Mouse (Mus musculus): ENCODE measurements at regions not wholly inside any gene's neighbourhood (a gene's known extent, or its start where the extent isn't known, plus 50 kb on each side); places are given as distances from the start of the nearest gene placed in this dataset.

DNA sequence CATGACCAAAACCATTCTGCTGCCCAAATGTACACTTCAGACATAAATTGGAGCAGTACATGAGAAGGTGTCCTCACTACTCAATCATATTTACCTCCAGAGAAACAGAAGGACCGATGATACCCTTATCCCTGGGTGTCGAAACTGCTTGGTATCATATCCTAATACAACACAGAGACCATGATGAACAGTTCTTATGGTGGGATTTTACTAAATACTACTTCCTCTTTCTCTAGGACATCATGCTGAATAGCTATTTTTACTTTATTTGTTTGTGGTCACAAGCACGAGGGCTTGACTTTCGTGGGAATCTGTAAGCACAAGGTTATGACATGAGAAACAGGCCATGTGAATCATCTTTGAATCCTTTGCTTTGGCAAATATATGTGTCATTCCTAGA lies 227.7 kb upstream of the Rnd3 start:
- no peak overlapping the region for H3ac ChIP-seq (ENCODE audit: control insufficient read depth, insufficient read length, low read depth)
- no peak for TF ChIP-seq MYOG (IDR thresholded peaks at IDR 0.05; ENCODE audit: control insufficient read depth, extremely low read depth, insufficient read length)
- no peak for TF ChIP-seq MAX (IDR thresholded peaks at IDR 0.05)
- no peak for TF ChIP-seq MYOD1 (IDR thresholded peaks at IDR 0.05; ENCODE audit: control insufficient read depth, insufficient read length, low read depth)
- no peak for TF ChIP-seq CTCF (IDR thresholded peaks at IDR 0.05; ENCODE audit: control insufficient read depth, insufficient read depth, insufficient read length)
- TF ChIP-seq CEBPB (IDR thresholded peaks at IDR 0.05; ENCODE audit: low read depth) = no peak
- no peak for TF ChIP-seq USF1 (IDR thresholded peaks at IDR 0.05; ENCODE audit: low read depth)
- no peak for TF ChIP-seq FOSL1 (IDR thresholded peaks at IDR 0.05; ENCODE audit: insufficient read depth, low read length, poor library complexity, severe bottlenecking)

DNA sequence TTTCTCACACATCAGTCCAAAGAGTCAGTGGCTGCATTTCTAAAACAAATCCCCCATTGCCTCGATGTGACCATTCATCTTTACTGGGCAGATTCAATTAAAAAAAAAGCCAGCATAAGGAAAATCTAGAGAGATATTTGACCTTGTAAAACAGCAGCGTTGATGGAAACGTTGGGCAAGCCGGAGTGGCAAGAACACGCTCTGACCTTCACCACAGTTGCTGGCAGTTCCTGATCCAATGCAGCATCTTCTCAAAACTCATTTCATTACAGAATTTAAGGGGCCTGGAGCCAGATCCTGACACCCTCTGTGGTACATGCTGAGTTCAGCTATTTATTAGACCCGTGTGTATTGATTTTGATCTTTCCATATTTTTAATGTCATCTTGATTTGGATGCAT lies 225.7 kb upstream of the Rnd3 start:
- Histone ChIP-seq H3K79me2 (ENCODE audit: control insufficient read depth, insufficient read depth) (no peaks in the 10 kb centered on the region), H3ac (ENCODE audit: control insufficient read depth, insufficient read length, low read depth) (no peak overlapping the region), H3K27me3 (ENCODE audit: control insufficient read depth, insufficient read depth, insufficient read length) (no peaks in the 10 kb centered on the region), H3K36me3 (ENCODE audit: control insufficient read depth, insufficient read depth) (no peaks in the 10 kb centered on the region), H3K79me3 (ENCODE audit: low read depth) (no peaks in the 10 kb centered on the region), H3K4me3 (ENCODE audit: insufficient read depth, poor library complexity, severe bottlenecking) (no peak overlapping the region)
- TF ChIP-seq MYOD1 (IDR thresholded peaks at IDR 0.05; ENCODE audit: control insufficient read depth, insufficient read length, low read depth) (no peak), FOSL1 (IDR thresholded peaks at IDR 0.05; ENCODE audit: insufficient read depth, low read length, poor library complexity, severe bottlenecking) (no peak), CEBPB (IDR thresholded peaks at IDR 0.05; ENCODE audit: low read depth) (no peak), MAX (IDR thresholded peaks at IDR 0.05) (no peak), MYOG (IDR thresholded peaks at IDR 0.05; ENCODE audit: control insufficient read depth, extremely low read depth, insufficient read length) (no peak), USF1 (IDR thresholded peaks at IDR 0.05; ENCODE audit: low read depth) (no peak), CTCF (IDR thresholded peaks at IDR 0.05; ENCODE audit: control insufficient read depth, insufficient read depth, insufficient read length) (no peak)

More for the DNA sequence above, 227.7 kb upstream of the Rnd3 start:
- Histone ChIP-seq H3K27me3 (ENCODE audit: control insufficient read depth, insufficient read depth, insufficient read length) (no peaks in the 10 kb centered on the region), H3K36me3 (ENCODE audit: control insufficient read depth, insufficient read depth) (no peaks in the 10 kb centered on the region), H3K79me3 (ENCODE audit: low read depth) (no peaks in the 10 kb centered on the region), H3K4me3 (ENCODE audit: insufficient read depth, poor library complexity, severe bottlenecking) (no peak overlapping the region), H3K79me2 (ENCODE audit: control insufficient read depth, insufficient read depth) (no peaks in the 10 kb centered on the region)

DNA sequence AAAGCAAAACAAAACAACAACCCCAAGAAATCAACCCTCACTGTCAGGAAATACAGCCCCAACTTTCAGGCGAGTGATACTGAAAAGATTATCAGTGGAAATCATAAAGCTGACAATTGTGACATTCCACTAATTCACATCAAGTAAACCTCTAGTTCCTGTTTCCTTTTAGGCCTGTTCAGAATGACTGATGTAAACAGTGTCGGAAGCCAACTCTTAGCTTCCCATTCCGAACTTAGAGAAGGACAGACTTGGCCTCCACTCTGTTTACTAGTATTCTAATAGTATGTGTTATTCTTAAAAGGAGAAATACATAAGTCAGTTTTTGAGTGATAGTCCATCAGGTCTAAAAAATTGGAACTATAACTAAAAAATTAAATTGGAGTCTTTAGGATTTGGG lies 223.9 kb upstream of the Rnd3 start:
- Histone ChIP-seq H3K79me2 (ENCODE audit: control insufficient read depth, insufficient read depth) (no peaks in the 10 kb centered on the region), H3K36me3 (ENCODE audit: control insufficient read depth, insufficient read depth) (no peaks in the 10 kb centered on the region), H3K79me3 (ENCODE audit: low read depth) (no peaks in the 10 kb centered on the region), H3ac (ENCODE audit: control insufficient read depth, insufficient read length, low read depth) (no peak overlapping the region), H3K27me3 (ENCODE audit: control insufficient read depth, insufficient read depth, insufficient read length) (no peaks in the 10 kb centered on the region), H3K4me3 (ENCODE audit: insufficient read depth, poor library complexity, severe bottlenecking) (no peak overlapping the region)
- no peak for TF ChIP-seq CEBPB (IDR thresholded peaks at IDR 0.05; ENCODE audit: low read depth)
- no peak for TF ChIP-seq FOSL1 (IDR thresholded peaks at IDR 0.05; ENCODE audit: insufficient read depth, low read length, poor library complexity, severe bottlenecking)
- no peak for TF ChIP-seq MYOD1 (IDR thresholded peaks at IDR 0.05; ENCODE audit: control insufficient read depth, insufficient read length, low read depth)
- TF ChIP-seq USF1 (IDR thresholded peaks at IDR 0.05; ENCODE audit: low read depth) = no peak
- no peak for TF ChIP-seq CTCF (IDR thresholded peaks at IDR 0.05; ENCODE audit: control insufficient read depth, insufficient read depth, insufficient read length)
- no peak for TF ChIP-seq MAX (IDR thresholded peaks at IDR 0.05)

DNA sequence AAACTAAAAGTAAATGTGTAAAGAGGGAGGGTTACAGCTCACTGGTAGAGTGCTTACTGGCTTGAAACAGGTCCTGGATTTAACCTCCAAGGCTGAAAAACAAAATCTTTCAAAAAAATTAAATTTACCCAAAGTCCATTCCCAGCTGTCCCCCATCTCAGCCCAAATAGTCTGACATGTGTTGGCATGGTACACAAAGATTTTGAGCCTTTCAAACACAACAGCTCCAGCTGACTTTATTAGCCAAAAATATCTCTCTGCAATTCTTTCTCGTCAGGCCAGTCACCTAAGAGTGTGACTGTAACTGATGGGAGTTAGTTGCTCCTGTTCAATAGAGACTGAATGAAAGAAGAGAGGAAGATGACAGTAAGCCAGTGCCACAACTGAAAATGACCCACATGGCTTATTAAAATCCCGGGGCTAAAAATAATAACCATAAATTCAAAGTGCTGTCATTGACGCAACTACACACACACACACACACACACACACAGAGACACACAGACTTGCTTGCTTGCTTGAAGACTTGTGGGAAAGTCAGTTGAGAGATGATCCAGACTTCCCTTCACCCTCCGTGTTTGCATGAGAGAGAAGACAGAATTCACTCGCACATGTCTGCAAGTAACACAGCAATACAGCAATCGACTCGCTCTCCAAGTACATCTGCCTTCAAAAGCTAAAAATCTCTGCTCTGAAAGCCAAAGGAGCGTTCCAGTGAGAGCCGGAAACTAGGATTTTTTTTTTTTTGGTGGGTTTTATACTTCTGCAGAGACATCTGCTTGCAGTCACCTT lies 214.1 kb upstream of the Rnd3 start:
- TF ChIP-seq MYOD1 (IDR thresholded peaks at IDR 0.05; ENCODE audit: control insufficient read depth, insufficient read length, low read depth) = no peak
- Histone ChIP-seq H3K4me3 (ENCODE audit: insufficient read depth, poor library complexity, severe bottlenecking) (no peak overlapping the region), H3K79me3 (ENCODE audit: low read depth) (no peaks in the 10 kb centered on the region), H3K79me2 (ENCODE audit: control insufficient read depth, insufficient read depth) (no peaks in the 10 kb centered on the region), H3ac (ENCODE audit: control insufficient read depth, insufficient read length, low read depth) (no peak overlapping the region), H3K27me3 (ENCODE audit: control insufficient read depth, insufficient read depth, insufficient read length) (no peaks in the 10 kb centered on the region), H3K36me3 (ENCODE audit: control insufficient read depth, insufficient read depth) (no peaks in the 10 kb centered on the region)

DNA sequence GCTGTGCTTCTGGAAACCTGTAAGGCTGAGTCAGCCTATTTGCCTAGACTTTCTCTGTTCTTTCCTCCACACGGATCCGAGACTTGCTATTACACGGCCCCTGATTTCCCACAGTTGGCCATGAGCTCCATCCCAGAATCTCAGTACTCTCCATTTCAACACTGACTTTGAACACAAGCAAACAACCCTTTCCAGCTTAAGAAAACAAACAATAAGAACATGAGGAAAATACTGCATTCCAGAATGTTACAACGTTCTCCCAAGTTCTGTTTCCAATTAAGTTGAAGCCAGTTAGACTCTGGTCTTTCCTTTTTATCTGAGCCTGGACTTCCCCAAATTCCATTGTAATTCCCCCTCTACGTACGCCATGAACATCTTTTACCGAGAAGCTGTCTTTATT lies 206.4 kb upstream of the Rnd3 start:
- Histone ChIP-seq H3K79me3 (ENCODE audit: low read depth) (no peaks in the 10 kb centered on the region), H3ac (ENCODE audit: control insufficient read depth, insufficient read length, low read depth) (no peak overlapping the region), H3K27me3 (ENCODE audit: control insufficient read depth, insufficient read depth, insufficient read length) (no peaks in the 10 kb centered on the region), H3K36me3 (ENCODE audit: control insufficient read depth, insufficient read depth) (no peaks in the 10 kb centered on the region), H3K79me2 (ENCODE audit: control insufficient read depth, insufficient read depth) (no peaks in the 10 kb centered on the region), H3K4me3 (ENCODE audit: insufficient read depth, poor library complexity, severe bottlenecking) (no peak overlapping the region)
- TF ChIP-seq MYOG (IDR thresholded peaks at IDR 0.05; ENCODE audit: control insufficient read depth, extremely low read depth, insufficient read length) = no peak
- no peak for TF ChIP-seq CTCF (IDR thresholded peaks at IDR 0.05; ENCODE audit: control insufficient read depth, insufficient read depth, insufficient read length)
- TF ChIP-seq MAX (IDR thresholded peaks at IDR 0.05) = no peak
- no peak for TF ChIP-seq MYOD1 (IDR thresholded peaks at IDR 0.05; ENCODE audit: control insufficient read depth, insufficient read length, low read depth)
- no peak for TF ChIP-seq FOSL1 (IDR thresholded peaks at IDR 0.05; ENCODE audit: insufficient read depth, low read length, poor library complexity, severe bottlenecking)
- TF ChIP-seq CEBPB (IDR thresholded peaks at IDR 0.05; ENCODE audit: low read depth) = no peak
- TF ChIP-seq USF1 (IDR thresholded peaks at IDR 0.05; ENCODE audit: low read depth) = no peak

DNA sequence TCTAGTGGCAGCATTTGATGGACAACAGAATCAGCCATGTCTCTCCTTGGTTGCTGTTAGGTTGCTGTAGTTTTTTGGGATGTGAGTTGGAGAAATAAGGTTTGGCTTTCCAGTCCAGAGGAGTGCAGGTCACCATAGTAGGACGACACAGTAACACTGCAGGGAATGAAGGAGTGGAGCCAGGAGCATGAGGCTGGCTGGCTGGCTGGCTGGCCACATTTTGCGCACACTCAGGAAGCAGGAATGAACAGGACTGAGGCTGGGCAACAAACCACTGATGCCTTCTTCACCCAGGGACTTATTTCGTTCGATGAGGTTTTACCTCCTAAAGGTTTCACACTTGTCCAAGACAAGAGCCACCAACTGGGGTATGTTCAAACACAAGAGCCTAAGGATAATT lies 205.9 kb upstream of the Rnd3 start:
- H3K27me3 ChIP-seq (ENCODE audit: control insufficient read depth, insufficient read depth, insufficient read length) = no peaks in the 10 kb centered on the region
- no peak for TF ChIP-seq MAX (IDR thresholded peaks at IDR 0.05)
- no peak for TF ChIP-seq FOSL1 (IDR thresholded peaks at IDR 0.05; ENCODE audit: insufficient read depth, low read length, poor library complexity, severe bottlenecking)
- TF ChIP-seq CEBPB (IDR thresholded peaks at IDR 0.05; ENCODE audit: low read depth) = no peak
- no peak for TF ChIP-seq MYOG (IDR thresholded peaks at IDR 0.05; ENCODE audit: control insufficient read depth, extremely low read depth, insufficient read length)
- H3K4me3 ChIP-seq (ENCODE audit: insufficient read depth, poor library complexity, severe bottlenecking) = no peak overlapping the region
- no peaks in the 10 kb centered on the region for H3K36me3 ChIP-seq (ENCODE audit: control insufficient read depth, insufficient read depth)
- H3ac ChIP-seq (ENCODE audit: control insufficient read depth, insufficient read length, low read depth) = no peak overlapping the region
- no peaks in the 10 kb centered on the region for H3K79me2 ChIP-seq (ENCODE audit: control insufficient read depth, insufficient read depth)
- H3K79me3 ChIP-seq (ENCODE audit: low read depth) = no peaks in the 10 kb centered on the region

Data from C2C12 (cell line).